Mouse (Mus musculus): ENCODE measurements at regions not wholly inside any gene's neighbourhood (a gene's known extent, or its start where the extent isn't known, plus 50 kb on each side); places are given as distances from the start of the nearest gene placed in this dataset.

DNA sequence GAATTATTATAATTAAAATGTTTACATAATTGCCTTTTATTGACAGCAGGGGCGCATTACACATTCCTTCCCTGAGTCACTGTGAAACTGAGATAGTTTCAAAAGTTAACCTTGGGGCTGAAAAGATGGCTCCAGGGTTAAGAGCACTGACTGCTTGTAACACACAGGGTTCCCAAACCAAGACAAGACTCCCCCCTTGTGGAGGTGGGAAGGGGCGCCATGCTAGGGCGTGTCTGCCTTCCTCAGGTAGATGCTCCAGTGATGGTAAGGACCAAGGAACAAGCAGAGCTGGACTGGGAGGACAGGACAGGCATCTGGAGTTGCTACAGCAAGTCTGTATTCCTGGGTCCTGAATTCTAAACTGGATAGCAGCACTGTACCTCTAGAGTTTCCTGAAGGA lies 351.9 kb downstream of the Tbc1d22a start:
- no peak for DNase-seq

DNA sequence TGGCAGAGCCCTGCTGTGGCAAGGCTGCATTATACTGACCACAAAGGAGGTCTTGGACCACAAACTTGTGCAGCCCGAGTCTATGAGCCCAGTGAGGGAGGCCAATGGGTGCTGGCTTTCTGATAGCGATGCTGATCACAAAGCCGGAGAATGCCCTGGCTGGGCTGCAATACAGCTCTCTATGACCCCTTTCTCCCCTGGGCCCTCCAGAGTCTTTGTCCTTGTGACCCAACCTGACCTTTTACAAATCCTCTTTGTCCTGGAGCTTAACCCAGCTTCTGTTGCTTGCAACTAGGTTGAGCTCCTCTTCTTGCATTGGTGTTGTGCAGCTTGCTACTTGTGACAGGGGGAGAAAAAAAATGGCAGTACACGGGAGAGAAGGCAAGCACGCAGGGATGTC lies 360.1 kb downstream of the Tbc1d22a start:
- DNase-seq, result no peak

DNA sequence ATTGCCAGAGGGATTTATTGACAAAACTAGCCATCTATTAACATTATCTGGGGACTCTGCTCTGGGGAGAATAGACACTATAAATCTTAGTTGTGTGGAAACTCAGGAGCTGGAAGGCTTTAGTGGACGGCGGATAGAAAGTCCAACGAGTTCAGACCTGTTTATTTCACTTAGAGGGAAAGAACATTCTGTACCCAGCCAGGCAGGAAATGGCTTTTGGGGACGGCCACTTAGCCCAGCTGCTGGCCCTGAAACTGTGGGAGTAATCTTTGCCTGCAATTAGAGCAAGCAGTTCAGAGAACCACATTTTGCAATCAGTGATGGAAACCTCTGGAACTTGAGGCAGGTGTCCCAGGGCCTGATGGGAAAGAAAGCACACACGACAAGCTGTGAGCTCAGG lies 362.4 kb downstream of the Tbc1d22a start:
- DNase-seq, result no peak

DNA sequence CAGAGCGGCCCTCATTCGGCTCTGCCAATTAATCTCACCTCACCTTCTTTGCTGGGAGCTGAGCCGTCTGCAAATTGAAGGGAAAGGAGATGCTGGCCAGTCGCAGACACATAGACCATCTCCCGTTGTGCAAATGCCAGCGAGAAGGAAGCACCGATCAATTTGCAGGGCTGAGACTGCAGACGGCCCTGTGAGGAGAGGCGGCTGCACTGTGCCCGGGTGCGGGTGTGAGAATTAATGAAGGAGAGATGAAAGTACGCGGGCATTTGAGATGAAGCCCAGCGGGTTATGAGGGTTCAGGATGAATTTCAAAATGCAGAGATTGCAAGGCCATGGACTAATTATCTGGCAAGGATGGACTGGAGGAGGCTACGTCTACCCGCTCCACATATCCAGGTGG lies 364.4 kb downstream of the Tbc1d22a start:
- no peak for DNase-seq

DNA sequence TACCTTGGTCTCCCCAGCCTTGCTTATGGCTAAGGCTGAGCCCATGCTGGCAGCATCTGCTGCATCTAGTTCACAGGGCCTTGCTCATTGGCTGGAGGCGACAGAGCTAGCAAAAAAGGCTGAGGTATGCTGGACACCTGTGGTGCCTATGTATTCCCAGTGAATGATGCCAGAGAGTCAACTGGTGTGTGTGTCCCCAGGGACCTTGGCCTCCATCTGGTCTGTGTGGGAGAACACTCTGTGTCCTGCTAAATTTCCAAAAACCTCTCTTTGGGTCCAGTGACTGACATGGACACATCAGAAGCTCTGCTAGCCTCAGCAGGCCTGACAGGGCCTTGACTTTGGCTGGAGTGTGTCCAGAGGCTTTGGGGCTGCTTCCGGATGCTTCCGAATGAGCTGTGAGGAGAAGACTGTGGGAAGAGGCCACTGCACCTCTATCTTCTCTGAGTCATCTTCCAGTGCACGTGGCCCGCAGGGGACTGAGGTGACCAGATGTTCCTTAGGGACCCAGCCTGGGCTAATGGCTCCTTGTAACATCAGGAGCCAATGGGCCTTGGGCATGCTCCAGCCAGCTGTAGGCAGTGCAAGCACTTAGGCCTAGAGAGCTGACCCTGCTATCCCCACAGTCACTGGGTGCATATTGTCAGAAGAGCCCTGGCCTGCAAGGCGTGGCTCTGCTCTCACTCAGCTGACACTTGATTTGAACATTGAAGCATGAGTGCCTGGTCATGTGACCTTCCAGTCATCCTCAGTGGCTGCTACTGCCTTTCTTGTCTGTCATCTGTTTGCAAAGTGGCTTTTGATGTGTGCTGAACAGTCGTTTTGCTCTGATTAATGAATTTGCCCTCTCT lies 368.2 kb downstream of the Tbc1d22a start:
- peak; percentile 44 to 55 for DNase-seq

DNA sequence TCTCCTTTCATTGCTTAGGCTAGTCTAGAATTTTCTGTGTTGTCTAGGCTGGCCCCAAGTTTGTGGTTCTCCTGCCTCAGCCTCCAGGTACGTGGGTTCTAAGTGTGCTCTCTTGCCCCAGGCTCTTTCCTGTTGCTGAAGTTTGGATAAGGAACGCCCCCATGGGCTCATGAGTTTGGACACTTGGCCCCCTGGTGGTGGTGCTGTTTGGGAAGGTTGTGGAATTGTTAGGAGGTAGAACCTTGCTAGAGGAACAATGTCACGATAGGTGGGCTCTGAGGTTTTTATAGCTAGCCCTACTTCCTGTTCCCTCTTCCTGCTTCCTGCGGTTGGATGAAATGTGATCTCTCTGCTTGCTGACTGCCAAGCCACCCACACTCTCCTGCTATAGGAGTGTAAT lies 371.5 kb downstream of the Tbc1d22a start:
- DNase-seq, result no peak

DNA sequence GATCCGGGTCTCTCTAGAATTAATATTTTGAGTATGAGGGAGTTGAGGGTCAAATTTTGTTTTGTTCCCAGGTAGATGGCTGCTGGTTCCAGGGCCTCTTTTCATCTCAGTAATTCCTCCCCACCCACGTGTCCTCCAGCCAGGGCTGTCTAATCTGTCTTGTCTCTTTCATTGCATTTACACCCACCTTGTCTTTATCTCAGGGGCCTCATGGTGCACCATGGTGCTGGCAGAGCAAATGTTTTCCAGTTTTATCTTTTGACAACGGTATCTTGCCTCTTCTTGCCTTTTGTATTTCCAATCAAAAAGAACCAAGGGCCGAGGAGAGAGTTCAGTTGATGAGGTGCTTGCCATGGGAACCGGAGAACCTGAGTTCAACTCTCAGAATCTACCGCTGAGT lies 372.9 kb downstream of the Tbc1d22a start:
- DNase-seq, result no peak

DNA sequence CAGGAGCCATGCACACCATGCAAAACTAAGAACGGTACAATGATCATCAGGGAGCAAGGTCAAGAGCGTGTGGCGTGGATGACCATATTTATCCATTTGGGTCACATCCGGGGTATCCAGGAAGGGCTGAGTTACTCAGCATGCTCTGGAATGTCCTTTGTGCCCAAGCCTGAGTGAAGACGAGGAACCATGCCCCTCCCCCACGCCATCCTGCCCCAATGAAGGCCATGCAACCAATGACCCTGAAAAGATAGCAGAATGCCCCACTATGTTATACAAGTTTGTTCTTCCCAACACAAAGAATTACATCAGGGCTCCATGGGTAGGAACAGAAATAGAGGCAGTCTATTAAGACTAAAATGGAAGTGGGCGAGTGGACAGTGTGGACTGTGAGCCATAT lies 375.8 kb downstream of the Tbc1d22a start:
- no peak for DNase-seq

DNA sequence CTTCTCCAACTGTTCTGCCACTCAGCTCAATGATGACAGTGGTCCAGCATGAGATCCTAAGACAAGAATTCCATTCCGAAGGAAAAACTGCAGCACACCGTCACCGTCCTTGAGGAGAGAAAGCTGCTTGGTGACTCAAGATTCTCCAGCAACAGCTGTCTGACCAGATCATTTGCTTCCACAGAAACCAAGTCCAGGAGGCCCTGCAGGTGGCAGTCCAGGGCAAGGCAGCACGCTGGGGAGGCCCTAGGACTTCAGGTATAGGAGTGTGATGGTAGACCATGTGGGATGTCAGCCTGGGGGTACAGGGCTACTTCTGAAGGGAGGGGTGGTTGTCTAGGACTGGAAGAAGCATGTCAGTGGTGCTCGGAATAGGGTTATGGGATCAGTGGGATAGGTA lies 376.6 kb downstream of the Tbc1d22a start:
- DNase-seq, result peak in 1 of 2 experiments; percentile 17

DNA sequence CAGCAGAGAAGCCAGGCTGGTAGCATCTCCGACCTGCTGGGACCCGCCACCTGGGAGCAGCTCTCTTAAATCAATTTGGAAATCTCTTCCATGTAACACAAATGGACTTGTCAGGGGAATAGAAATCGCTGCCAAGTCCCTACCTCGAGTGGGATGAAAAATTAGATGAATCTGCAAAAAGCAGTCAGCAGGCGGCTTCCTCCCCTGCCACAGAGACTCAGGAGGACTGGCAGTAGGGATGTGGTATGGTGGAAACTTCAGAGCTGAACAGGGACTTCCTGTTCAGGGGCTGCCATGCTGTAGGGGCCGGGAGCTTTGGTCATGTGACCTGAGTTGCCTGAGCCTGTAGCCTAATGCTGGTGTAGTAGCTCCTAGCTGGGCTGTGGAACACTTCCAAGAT lies 379.1 kb downstream of the Tbc1d22a start:
- DNase-seq, result peak; percentile 42 to 45

DNA sequence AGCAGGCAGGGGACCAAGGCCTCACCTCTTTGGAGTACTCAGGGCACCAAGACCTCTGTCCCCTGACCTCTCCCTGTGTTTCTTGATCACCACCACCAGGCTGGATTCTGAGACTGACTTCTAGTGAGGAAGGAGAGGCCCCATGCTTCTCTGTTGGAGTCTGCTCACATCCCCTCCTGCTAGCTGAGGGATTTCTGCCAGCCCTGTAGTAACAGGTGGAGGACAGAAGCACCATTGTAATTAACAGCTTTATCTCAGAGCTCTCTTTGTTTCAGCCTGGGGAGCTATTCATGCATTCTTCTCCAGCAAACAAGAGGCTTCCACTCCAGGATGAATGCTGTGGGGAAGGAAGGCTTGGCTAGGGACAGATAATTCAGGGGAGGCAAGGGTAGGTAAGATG lies 392.2 kb downstream of the Tbc1d22a start:
- DNase-seq, result no peak

DNA sequence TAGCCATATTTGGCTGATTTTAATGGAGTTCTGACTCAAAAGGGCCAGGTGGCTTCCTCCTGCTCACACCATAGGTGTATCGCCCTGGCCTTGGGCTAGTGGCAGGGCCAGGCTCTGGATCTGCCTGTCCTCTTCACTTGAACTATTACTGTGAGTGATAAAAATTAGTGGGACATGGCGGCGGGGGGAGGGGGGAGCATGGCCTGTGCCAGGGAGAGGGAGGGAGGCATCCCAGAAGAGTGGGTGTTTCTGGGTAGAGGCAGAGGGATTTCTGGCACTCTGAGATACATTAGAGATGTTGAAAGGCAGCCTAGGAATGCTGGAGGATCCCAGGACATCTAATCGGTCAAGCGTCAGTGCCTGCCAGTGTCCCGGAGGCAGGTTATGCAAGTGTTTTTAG lies 395.4 kb downstream of the Tbc1d22a start:
- no peak for DNase-seq

DNA sequence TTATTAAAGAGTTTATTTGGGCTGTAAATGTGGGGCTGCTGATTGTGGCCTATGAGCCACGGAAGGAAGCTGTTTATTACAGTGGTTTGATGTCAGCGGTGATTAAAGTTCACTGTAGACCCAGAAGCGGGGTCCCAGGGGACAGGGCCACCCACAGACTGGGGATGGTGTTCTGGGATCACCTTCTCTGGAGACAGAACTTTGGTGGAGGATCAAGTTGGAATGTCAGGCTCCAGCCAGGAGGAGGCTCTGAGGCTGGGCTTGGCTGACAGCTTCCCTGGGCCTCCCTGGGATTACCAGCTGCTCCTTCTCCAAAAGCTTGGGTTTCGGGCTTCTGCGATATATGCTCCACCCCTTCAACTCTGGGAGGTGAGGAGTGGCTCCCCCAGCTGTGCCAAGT lies 417.1 kb downstream of the Tbc1d22a start:
- peak in 1 of 2 experiments; percentile 14 for DNase-seq

DNA sequence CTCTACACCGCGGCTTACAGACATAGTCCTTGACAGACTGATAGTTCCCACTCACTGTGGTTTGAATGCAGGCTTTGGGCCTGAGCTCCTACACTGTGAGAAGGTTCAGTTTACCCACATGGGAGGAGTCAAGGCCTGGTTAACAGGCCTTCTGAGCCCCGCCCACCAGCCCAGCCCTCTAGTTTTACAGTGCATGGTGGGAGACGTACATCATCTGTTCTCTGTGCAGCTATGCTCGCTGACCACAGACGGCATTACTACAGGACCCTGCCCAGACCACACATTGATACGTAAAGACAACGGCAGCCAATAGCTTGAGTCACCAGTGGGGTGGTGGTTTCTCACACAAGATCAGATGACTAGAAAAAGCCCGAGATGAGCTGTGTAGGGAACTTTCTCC lies 431.0 kb downstream of the Tbc1d22a start:
- DNase-seq, result no peak

DNA sequence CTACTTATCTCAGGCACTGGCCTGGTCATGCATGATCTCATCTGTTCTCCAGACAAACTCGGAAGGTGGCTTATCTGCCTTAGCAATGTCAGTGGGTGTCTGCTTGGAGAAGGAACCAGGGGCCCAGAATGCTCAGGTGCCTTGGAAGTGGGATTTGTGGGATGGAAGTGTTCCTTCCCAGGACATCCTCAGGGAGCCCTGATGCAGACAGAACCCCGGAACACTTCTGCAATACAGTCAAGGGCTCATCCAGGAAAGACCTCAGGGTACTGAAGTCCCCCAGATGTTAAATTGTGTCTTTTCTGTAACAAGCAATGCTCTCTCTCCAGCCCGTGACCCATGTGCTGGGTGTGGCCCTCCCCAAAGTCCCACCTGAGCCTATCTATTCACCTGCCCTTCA lies 433.9 kb downstream of the Tbc1d22a start:
- DNase-seq, result no peak

DNA sequence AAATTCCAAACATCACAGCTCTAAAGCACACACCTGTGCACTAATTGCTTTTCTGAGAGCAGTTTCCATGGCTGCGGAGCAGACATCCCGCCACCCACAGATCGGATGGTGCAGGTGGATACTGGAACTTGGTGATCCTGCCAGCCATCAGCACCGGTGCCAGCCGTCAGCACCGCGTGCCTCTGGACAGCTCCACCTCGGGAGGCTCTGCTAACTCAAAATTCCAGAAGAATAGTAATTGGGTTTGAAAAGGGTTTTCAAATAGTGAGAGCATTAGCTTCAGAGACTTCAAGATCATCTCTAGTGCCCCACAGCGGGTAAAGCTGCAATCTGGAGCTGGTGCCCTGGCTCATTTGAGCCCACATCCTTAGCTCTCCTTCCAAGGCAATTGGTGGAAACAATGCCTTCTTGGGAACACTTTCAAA lies 458.8 kb downstream of the Tbc1d22a start:
- DNase-seq, result peak; percentile 24 to 55

DNA sequence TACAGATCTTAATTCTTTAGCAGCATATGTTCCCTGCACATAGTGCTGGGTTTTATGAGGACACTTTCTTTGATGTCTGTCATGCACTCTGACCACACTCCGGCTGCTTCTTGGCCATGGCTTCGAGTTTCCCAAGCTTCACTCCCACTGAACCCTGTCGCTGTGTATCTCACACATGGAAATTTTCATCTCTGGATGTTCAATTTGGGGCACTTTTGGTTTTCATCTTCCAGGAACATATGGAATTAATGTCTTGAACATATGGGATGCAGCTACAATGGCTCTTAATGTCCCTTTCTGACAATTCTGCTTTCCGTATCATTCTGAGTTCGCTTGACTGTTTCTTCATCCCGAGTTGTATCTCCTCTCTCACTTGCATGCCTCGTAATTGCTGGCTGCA lies 462.8 kb downstream of the Tbc1d22a start:
- no peak for DNase-seq

DNA sequence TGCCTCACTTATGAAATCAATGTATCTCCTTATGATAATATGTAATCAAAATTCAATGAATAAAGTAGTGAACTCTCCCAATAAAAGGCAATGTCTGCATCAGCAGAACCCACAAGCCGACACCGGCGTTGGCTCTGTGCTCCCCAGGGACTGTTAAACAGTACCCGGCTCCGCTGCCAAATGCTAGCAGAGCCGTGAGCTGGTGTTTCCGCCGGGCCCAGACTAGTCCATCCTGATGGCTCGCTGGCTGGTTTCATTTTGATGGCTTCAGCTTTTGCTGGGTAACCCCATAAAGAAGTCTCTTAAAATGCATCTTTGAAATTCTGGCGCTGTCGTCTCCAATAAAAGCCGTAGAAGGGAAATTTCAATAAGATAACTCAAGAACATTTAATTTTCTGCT lies 468.8 kb downstream of the Tbc1d22a start:
- DNase-seq, result peak; percentile 44 to 63

DNA sequence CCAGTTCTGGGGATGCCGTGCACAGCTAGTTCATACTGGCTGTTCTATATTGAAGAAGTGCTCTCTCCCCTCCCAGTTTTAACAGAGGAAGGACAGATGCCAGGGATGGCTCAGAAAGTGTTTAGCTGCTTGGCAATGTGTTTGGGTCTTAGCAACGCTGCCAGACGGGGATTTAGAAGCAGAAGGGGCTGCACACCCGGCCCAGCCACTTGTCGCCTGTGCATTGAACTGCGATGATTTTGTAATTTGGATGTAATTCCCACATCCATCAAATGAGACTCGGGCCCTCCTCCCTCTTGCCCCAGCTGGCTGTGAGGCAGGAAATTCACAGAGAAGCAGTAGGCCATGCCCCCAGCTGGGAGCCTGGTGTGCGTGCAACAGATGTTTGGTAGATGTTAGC lies 475.4 kb downstream of the Tbc1d22a start:
- no peak for DNase-seq

DNA sequence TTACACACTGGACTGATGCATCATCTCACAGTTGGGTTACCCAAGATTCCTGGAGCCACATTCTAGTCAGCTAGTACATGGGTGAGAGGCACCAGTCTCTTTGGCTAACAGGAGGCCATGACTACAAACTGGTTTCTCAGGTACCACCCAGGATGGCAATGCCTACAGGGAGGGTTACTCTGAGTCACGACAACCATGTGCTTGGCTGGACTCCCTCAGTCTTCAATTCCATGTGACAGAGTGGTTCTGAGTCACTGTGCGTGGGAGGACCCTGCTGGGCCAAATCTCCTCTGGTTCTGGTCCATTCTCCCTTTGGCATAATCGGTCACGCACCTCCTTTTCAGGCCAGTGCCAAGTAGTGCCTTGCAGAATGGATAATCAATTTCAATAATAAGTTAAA lies 482.5 kb downstream of the Tbc1d22a start:
- peak; percentile 17 to 51 for DNase-seq

DNA sequence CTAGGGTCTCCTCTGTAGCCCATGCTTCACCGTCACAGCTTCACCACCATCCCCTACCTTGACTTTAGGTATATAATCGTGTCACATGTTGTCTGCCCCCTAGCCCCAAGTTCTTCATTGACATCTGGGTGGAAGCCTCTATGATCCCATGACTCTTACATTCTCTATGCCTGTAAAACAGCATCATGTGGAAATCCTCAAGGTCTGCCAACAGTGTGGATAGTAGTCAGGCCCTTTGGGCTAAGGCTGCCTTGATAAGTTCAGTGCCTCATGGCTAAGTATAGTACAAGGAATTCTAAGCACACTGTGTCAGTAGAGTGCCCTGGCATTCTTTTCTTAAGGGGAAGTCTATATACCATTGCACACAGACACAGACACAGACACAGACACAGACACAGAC lies 496.2 kb downstream of the Tbc1d22a start:
- no peak for DNase-seq

DNA sequence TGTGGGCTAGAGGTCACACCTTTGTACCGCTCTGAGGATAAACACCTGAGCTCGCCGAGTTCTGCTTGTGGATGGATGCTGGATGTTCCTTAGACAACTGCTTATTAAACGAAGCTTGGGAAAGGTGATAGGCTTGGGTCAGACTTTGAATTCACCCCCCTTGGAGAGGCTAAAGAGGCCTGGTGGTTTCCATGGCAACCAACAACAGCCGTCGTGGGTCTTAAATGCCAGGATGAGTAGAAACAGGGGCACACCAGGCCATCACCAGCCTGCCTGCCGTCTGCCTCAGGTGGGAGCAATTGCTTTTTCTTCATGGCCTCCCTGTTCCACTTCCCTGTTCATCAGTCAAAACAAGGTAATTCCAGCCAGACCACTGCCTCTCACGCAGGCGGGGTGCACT lies 504.1 kb downstream of the Tbc1d22a start:
- no peak for DNase-seq

DNA sequence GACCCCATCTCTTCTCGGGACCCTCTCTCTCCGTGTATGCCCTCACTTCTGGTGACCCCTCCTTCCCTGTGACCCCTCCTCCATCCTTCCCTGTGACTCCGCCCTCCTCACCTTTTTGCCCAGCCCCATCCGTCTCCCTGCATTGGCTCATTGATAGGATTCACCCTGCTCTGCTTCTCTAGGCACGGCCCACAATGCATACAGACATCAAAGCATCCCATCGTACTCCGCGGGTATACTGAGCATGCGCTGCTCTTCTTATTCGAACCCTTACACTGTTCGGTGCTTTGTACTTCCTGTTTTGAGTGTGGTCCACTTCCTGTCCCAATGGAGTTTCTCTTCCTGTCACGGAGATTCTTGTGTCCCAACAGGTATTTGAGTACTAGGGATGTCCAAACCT lies 504.8 kb downstream of the Tbc1d22a start:
- no peak for DNase-seq

DNA sequence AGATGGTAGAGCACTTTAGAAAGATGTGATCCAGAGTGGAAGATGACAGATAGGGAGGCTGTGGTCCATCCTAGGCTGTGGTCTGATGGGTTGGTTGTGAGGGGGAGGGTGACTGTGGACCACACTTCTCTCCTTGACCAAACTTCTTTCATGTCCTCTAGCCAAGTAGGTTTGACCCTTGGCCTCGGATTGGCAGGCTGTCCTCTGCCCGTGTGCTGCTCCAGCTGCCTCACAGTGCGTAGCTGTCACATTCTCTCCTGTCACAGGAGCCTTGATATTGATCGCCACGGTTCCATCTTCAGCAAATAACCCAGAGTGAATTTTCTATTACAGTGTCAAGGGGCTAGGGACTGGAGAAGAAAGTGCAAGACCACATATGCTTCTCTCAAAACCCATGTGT lies 506.9 kb downstream of the Tbc1d22a start:
- no peak for DNase-seq

DNA sequence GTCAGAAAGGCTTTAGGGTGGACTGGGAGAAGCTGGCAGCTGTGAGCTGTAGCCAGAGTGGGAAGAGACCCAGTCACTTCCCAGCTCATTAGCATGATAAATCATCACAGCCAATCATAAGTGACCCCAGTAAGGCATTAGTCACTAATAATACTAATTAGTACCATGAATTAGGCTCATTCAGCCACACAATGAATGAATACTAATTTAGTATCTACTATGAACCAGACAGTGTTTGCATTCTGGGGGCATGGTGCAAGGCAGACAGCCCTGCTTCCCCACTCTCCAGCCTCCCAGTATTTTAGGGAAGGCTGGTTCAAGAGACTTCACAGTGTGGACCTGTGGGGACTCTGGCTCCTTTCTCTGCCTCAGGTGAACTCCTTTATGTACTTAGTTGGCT lies 523.7 kb downstream of the Tbc1d22a start:
- no peak for DNase-seq
